Mouse (Mus musculus) layer of hippocampus, adult 8-10 months (tissue): ENCODE measurements around the gene Wdr1. TPM values are rescaled to one million over a fixed set of nuclear protein-coding genes. Genes with fewer than 3 reads are reported as not detected.
"Not testable (repeated sequence)": the region's sequence is repeated elsewhere in the genome, so short reads cannot be mapped to it uniquely, and the experiment has no call there.

ENCODE experiments used
- DNase-seq, 2 experiments: peaks; one replicate each; pipeline ENCODE4 v3.0.0; 2022; ENCODE audit warnings: low spot score in 2 of 2
- total RNA-seq, 4 experiments: library from RNA; stranded (reverse); gene quantifications; 2 replicates each; pipeline ENCODE4 v1.2.4; 2022

Wdr1 gene
- total RNA-seq, 4 experiments from 2014 or later, result 214 to 223 (median 220) TPM

GRCm38 (mm10) chr5:38496491-38497057 is 66.4 kb downstream of the Wdr1 start:
- DNase-seq, result no peak

GRCm38 (mm10) chr5:38493890-38494289 is 69.1 kb downstream of the Wdr1 start:
- no peak for DNase-seq

- no peak for DNase-seq
Measured at GRCm38 (mm10) chr5:38491763-38492162, 71.3 kb downstream of the Wdr1 start.

- DNase-seq, result no peak
Measured at GRCm38 (mm10) chr5:38489739-38490138, 73.3 kb downstream of the Wdr1 start.

GRCm38 (mm10) chr5:38488673-38489615 is 74.1 kb downstream of the Wdr1 start:
- DNase-seq, result no peak

- no peak for DNase-seq
Measured at GRCm38 (mm10) chr5:38488026-38488425, 75.0 kb downstream of the Wdr1 start.

GRCm38 (mm10) chr5:38487247-38487646 is 75.8 kb downstream of the Wdr1 start:
- DNase-seq, result no peak

- DNase-seq, result no peak
Measured at GRCm38 (mm10) chr5:38485946-38486345, 77.1 kb downstream of the Wdr1 start.

- DNase-seq, result no peak
Measured at GRCm38 (mm10) chr5:38483518-38484110, 79.4 kb downstream of the Wdr1 start.

GRCm38 (mm10) chr5:38480822-38481707 is 82.0 kb downstream of the Wdr1 start:
- no peak for DNase-seq

- DNase-seq, result no peak
Measured at GRCm38 (mm10) chr5:38479908-38480725, 82.9 kb downstream of the Wdr1 start.

- DNase-seq, result not testable (repeated sequence)
Measured at GRCm38 (mm10) chr5:38479545-38479907, 83.5 kb downstream of the Wdr1 start.

- no peak for DNase-seq
Measured at GRCm38 (mm10) chr5:38479027-38479426, 84.0 kb downstream of the Wdr1 start.

- no peak for DNase-seq
Measured at GRCm38 (mm10) chr5:38477731-38478445, 85.1 kb downstream of the Wdr1 start.

GRCm38 (mm10) chr5:38476861-38477565 is 86.0 kb downstream of the Wdr1 start:
- peak in 1 of 2 experiments; percentile 65 for DNase-seq
